Mouse (Mus musculus) kidney, embryonic 15.5 days (tissue): ENCODE data around the gene Rab3b. TPM values are rescaled to one million over a fixed set of nuclear protein-coding genes. Genes with fewer than 3 reads are reported as not detected.
A peak's percentile ranks its signal among the peaks of the same experiment; 100 is the strongest.

Experiments used
- ATAC-seq: fragments of 200-750 bp; cut with Nextera tagmentation; replicated peaks from 2 replicates; pipeline ENCODE4 v1.8.0; 2017; ENCODE audit warnings: moderate TSS enrichment; ENCODE audit not compliant: low FRiP score
- H3K27ac ChIP-seq: fragments of 300-500 bp; sonication (generic); 2 replicates; pipeline ENCODE4 v1.5.1; 2015; ENCODE audit warnings: mild to moderate bottlenecking, inconsistent platforms
- H3K27me3 ChIP-seq: fragments of 300-500 bp; sonication (generic); 2 replicates; pipeline ENCODE4 v1.6.1; 2015; ENCODE audit warnings: inconsistent platforms
- H3K36me3 ChIP-seq: fragments of 300-500 bp; sonication (generic); 2 replicates; pipeline ENCODE4 v1.6.1; 2015; ENCODE audit warnings: inconsistent platforms
- H3K4me1 ChIP-seq: fragments of 300-500 bp; sonication (generic); 2 replicates; pipeline ENCODE4 v1.6.1; 2015; ENCODE audit warnings: inconsistent platforms
- H3K4me2 ChIP-seq: fragments of 300-500 bp; sonication (generic); 2 replicates; pipeline ENCODE4 v1.6.1; 2015; ENCODE audit warnings: moderate library complexity, mild to moderate bottlenecking, inconsistent platforms
- H3K4me3 ChIP-seq: fragments of 300-500 bp; sonication (generic); replicated peaks from 2 replicates; pipeline ENCODE4 v1.5.1; 2015; ENCODE audit warnings: mild to moderate bottlenecking, inconsistent platforms
- H3K9ac ChIP-seq: fragments of 300-500 bp; sonication (generic); 2 replicates; pipeline ENCODE4 v1.6.1; 2015; ENCODE audit warnings: mild to moderate bottlenecking, inconsistent platforms
- H3K9me3 ChIP-seq: fragments of 300-500 bp; sonication (generic); replicated peaks from 2 replicates; pipeline ENCODE4 v1.6.1; 2016; ENCODE audit warnings: inconsistent platforms
- WGBS: fragments of 180-500 bp; shearing (Covaris S2); methylation state at CpG from one replicate; pipeline ENCODE4 v1.1.7; 2015; ENCODE audit warnings: mixed read lengths; 5-methylcytosine and 5-hydroxymethylcytosine counted together
- polyA plus RNA-seq: library from polyadenylated mRNA; unstranded; fragments of >200 nt; fragmentation: Nextera tagmentation; extraction: Ambion mirVana; gene quantifications from 2 replicates; pipeline ENCODE4 v1.2.1, GENCODE M21; 2015

The Rab3b gene
- polyA plus RNA-seq, 1 experiment from 2014 or later = 28.8 TPM

- WGBS = 41% methylated on average over 5 of the region's 5 CpGs
- no peak overlapping the region for H3K4me3 ChIP-seq
- H3K27me3 ChIP-seq = no peaks in the 10 kb centered on the region
- no peaks in the 10 kb centered on the region for H3K9me3 ChIP-seq
- no peak for ATAC-seq
- H3K27ac ChIP-seq = peak overlapping the region; percentile 29; the same call in 1 of the 2 replicates
- no peak overlapping the region for H3K9ac ChIP-seq
- H3K4me1 ChIP-seq = peaks cover 19% of the 10 kb centered on the region
- no peak overlapping the region for H3K4me2 ChIP-seq
- H3K36me3 ChIP-seq = peaks cover 13% of the 10 kb centered on the region
These were observed 32.9 kb upstream of the Rab3b start for GRCm38 (mm10) chr4:108845824-108846569.

GRCm38 (mm10) chr4:108847715-108848504, 31.0 kb upstream of the Rab3b start, which contains the start of gene Kti12:
Kti12 (plus strand) TSS chr4:108847785.
- H3K36me3 ChIP-seq = peaks cover 17% of the 10 kb centered on the region
- peak within 1 kb of the TSS; percentile 87 for H3K9ac ChIP-seq
- H3K27me3 ChIP-seq = no peaks in the 10 kb centered on the region
- under 1% methylated on average over 77 of the region's 77 CpGs for WGBS
- H3K4me3 ChIP-seq = peak within 1 kb of the TSS; percentile 97
- ATAC-seq = peak; percentile 86
- H3K4me1 ChIP-seq = peaks cover 19% of the 10 kb centered on the region
- peak within 1 kb of the TSS; percentile 91 for H3K4me2 ChIP-seq
- peak within 1 kb of the TSS; percentile 97 for H3K27ac ChIP-seq
- H3K9me3 ChIP-seq = no peaks in the 10 kb centered on the region

GRCm38 (mm10) chr4:108848505-108848848, 30.4 kb upstream of the Rab3b start, which contains the start of gene A730015C16Rik:
A730015C16Rik (minus strand) TSS chr4:108848619.
- H3K9me3 ChIP-seq = no peaks in the 10 kb centered on the region
- peak within 1 kb of the TSS; percentile 87 for H3K9ac ChIP-seq
- peak within 1 kb of the TSS; percentile 97 for H3K27ac ChIP-seq
- ATAC-seq = peak; percentile 38
- no peaks in the 10 kb centered on the region for H3K27me3 ChIP-seq
- 6% methylated on average over 20 of the region's 20 CpGs for WGBS
- peak within 1 kb of the TSS; percentile 91 for H3K4me2 ChIP-seq
- H3K4me1 ChIP-seq = peaks cover 19% of the 10 kb centered on the region
- H3K4me3 ChIP-seq = peak within 1 kb of the TSS; percentile 97
- H3K36me3 ChIP-seq = peaks cover 22% of the 10 kb centered on the region

DNA sequence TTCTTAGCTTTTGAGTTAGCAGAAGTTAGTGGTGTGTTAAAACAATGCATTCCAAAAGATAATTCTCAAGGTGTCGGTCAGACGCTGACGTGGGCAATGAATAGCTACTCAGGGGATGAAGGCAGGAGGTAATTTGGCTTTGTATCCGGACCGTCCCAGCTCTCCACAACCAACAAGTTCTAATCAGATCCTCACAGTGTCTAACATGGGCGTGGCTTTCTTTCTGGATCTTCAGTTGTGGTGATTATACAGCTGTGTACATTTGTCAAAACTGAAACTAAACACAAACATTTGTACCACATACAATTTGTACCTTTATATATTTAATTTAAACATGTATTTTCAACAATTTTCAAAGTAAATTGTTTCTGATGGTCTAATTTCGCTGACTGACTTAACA, 12.1 kb upstream of the Rab3b start:
- H3K9ac ChIP-seq = no peak overlapping the region
- no peaks in the 10 kb centered on the region for H3K4me1 ChIP-seq
- ATAC-seq = no peak
- H3K4me2 ChIP-seq = no peak overlapping the region
- H3K27ac ChIP-seq = no peak overlapping the region
- no peaks in the 10 kb centered on the region for H3K9me3 ChIP-seq
- no peak overlapping the region for H3K4me3 ChIP-seq
- H3K27me3 ChIP-seq = no peaks in the 10 kb centered on the region
- 82% methylated on average over 7 of the region's 7 CpGs for WGBS
- H3K36me3 ChIP-seq = peaks cover 24% of the 10 kb centered on the region

- no peak overlapping the region for H3K9ac ChIP-seq
- WGBS = 38% methylated on average over 10 of the region's 10 CpGs
- no peak overlapping the region for H3K4me2 ChIP-seq
- H3K4me3 ChIP-seq = no peak overlapping the region
- no peaks in the 10 kb centered on the region for H3K9me3 ChIP-seq
- H3K27me3 ChIP-seq = no peaks in the 10 kb centered on the region
- no peaks in the 10 kb centered on the region for H3K4me1 ChIP-seq
- peak; percentile 69; the same call in 1 of the 2 replicates for ATAC-seq
- H3K27ac ChIP-seq = no peak overlapping the region
- H3K36me3 ChIP-seq = no peaks in the 10 kb centered on the region
These were observed 9.0 kb upstream of the Rab3b start for GRCm38 (mm10) chr4:108869730-108870374.

DNA sequence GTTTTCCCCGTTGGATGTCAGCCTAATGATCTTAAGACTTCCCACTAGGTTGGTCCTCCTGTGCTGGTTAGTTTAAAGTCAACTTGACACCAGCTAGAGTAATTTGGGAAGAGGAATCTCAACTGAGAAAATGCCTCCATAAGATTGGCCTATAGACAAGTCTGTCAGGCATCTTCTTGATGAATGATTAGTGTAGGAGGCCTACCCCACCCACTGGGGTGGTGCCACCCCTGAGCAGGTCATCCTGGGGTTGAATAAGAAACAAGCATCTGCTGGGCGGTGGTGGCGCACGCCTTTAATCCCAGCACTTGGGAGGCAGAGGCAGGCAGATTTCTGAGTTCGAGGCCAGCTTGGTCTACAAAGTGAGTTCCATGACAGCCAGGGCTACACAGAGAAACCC, 5.1 kb upstream of the Rab3b start:
- WGBS = 86% methylated on average over 5 of the region's 5 CpGs
- ATAC-seq = no peak
- Histone ChIP-seq H3K27me3 (peaks cover 10% of the 10 kb centered on the region; the same call in 1 of the 2 replicates), H3K36me3 (no peaks in the 10 kb centered on the region), H3K27ac (no peak overlapping the region), H3K4me1 (peaks cover 4% of the 10 kb centered on the region), H3K9me3 (no peaks in the 10 kb centered on the region), H3K4me3 (no peak overlapping the region), H3K9ac (no peak overlapping the region), H3K4me2 (no peak overlapping the region)

DNA sequence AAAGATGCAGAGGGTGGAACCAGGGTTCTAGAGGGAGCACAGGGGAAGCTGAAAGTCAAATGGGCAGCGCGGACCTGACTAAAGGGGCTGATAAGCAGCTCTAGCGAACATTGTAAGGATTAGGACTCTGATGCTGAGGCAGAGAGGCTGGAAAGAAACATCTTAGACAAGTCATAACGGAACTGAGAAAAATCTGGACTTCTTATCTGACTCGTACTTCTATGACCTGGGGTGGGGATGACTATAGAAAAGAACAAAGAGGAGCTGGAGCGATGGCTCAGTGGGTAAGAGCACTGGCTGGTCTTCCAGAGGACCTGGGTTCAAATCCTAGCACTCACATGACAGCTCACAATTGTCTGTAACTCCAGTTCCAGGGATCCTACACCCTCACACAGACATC, 962 bp upstream of the Rab3b start:
- H3K4me1 ChIP-seq = peaks cover 16% of the 10 kb centered on the region
- no peaks in the 10 kb centered on the region for H3K9me3 ChIP-seq
- ATAC-seq = no peak
- no peak overlapping the region for H3K9ac ChIP-seq
- no peak overlapping the region for H3K4me2 ChIP-seq
- no peak overlapping the region for H3K4me3 ChIP-seq
- peaks cover 15% of the 10 kb centered on the region for H3K27me3 ChIP-seq
- no peaks in the 10 kb centered on the region for H3K36me3 ChIP-seq
- H3K27ac ChIP-seq = no peak overlapping the region
- 82% methylated on average over 6 of the region's 6 CpGs for WGBS

DNA sequence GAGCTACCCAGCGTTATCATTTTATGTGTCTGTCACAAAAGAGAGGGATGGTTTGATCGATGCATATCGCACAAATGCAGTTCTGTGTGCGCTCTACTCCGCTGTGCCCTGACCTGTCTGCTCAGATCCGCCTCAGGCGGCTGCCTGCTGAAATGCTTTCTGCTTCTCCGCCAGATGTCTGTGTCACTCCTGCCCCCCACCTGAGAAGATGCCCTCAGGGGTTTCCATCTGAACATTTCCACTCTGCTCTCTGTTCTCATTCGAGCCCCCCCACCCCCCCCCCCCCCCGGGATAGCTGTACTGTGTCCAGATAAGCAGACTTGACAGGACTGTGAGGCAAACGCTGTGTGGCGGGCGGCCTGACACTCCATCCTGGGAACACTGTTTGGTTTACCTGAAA, 5.0 kb downstream of the Rab3b start:
- Histone ChIP-seq H3K4me3 (no peak overlapping the region), H3K9me3 (no peaks in the 10 kb centered on the region), H3K36me3 (no peaks in the 10 kb centered on the region), H3K27me3 (peaks cover 5% of the 10 kb centered on the region), H3K27ac (no peak overlapping the region), H3K4me2 (no peak overlapping the region), H3K9ac (no peak overlapping the region), H3K4me1 (peaks cover 11% of the 10 kb centered on the region)
- WGBS = 69% methylated on average over 13 of the region's 13 CpGs
- ATAC-seq = no peak

DNA sequence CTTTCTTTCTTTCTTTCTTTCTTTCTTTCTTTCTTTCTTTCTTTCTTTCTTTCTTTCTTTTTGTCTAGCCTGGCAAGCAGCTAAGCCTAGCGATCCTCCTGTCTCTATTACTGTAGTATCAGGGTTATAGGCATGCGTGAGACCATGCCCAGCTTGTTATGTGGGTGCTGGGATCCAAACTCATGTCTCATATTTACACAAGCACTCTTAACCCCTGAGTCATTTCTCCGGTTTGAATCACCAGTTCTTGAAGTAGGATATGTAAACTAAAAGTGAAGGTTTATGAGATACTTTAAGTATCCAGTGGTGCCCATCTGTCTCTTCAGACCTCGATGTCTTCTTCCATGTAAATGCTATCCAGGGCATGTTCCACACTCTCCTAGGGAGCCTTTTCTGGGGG, 8.6 kb downstream of the Rab3b start:
- Histone ChIP-seq H3K4me2 (no peak overlapping the region), H3K4me1 (no peaks in the 10 kb centered on the region), H3K9ac (no peak overlapping the region), H3K36me3 (no peaks in the 10 kb centered on the region), H3K9me3 (no peaks in the 10 kb centered on the region), H3K27ac (no peak overlapping the region), H3K27me3 (no peaks in the 10 kb centered on the region), H3K4me3 (no peak overlapping the region)
- ATAC-seq = no peak
- 88% methylated on average over 4 of the region's 4 CpGs for WGBS

DNA sequence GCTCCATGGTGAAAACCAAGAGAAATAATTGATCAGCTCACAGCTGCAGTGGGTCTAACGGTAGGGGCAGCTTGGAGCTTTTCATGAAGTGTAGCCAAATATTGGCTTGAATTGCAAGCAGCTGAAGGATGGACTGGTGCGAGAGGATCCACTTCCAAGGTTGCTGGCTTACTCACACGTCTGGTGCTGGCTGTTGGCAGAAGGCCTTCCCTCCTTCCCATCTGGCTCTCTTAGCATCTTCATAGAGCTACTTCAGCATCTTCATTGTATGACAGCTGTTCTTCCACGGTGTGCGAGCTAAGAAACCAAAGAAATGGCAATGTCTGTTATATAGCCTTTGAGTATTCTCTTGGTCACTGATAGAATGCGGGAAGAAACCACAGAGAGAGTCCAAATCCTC, 12.0 kb downstream of the Rab3b start:
- Histone ChIP-seq H3K9ac (no peak overlapping the region), H3K9me3 (no peaks in the 10 kb centered on the region), H3K4me3 (no peak overlapping the region), H3K27me3 (no peaks in the 10 kb centered on the region), H3K27ac (no peak overlapping the region), H3K4me1 (no peaks in the 10 kb centered on the region), H3K36me3 (no peaks in the 10 kb centered on the region), H3K4me2 (no peak overlapping the region)
- no peak for ATAC-seq
- 86% methylated on average over 6 of the region's 6 CpGs for WGBS

GRCm38 (mm10) chr4:108900421-108900820, 21.6 kb downstream of the Rab3b start:
- WGBS = 85% methylated on average over 7 of the region's 7 CpGs
- Histone ChIP-seq H3K4me1 (no peaks in the 10 kb centered on the region), H3K4me2 (no peak overlapping the region), H3K9me3 (no peaks in the 10 kb centered on the region), H3K36me3 (no peaks in the 10 kb centered on the region), H3K9ac (no peak overlapping the region), H3K27me3 (no peaks in the 10 kb centered on the region), H3K27ac (no peak overlapping the region), H3K4me3 (no peak overlapping the region)
- ATAC-seq = no peak

GRCm38 (mm10) chr4:108902886-108903285, 24.0 kb downstream of the Rab3b start:
- ATAC-seq = no peak
- Histone ChIP-seq H3K4me1 (no peaks in the 10 kb centered on the region), H3K4me2 (no peak overlapping the region), H3K9me3 (no peaks in the 10 kb centered on the region), H3K27me3 (no peaks in the 10 kb centered on the region), H3K36me3 (no peaks in the 10 kb centered on the region), H3K4me3 (no peak overlapping the region), H3K9ac (no peak overlapping the region), H3K27ac (no peak overlapping the region)
- 85% methylated on average over 9 of the region's 9 CpGs for WGBS
